Mouse (Mus musculus) lung, adult 2 months (tissue): ENCODE results near the gene Acsf3.

Source experiments
- CTCF ChIP-seq: fragments of 200-500 bp; IDR thresholded peaks from 2 replicates; pipeline ENCODE4 v1.5.1; 2011; ENCODE audit warnings: mild to moderate bottlenecking, low read length, control low read depth; ENCODE audit not compliant: insufficient read depth
- POLR2A ChIP-seq: fragments of 200-500 bp; IDR thresholded peaks from 2 replicates; pipeline ENCODE4 v1.6.1; 2011; ENCODE audit warnings: low read depth, mild to moderate bottlenecking, control low read depth, low read length, borderline replicate concordance; ENCODE audit errors: extremely low read depth

- TF ChIP-seq CTCF (no peak), POLR2A (no peak)
Measured at GRCm38 (mm10) chr8:122772431-122773060, 2.7 kb upstream of the Acsf3 start.
